Mouse (Mus musculus) megakaryocyte progenitor cell, adult 5-6 weeks (primary cell): ENCODE data around the gene Fam20c. TPM values are rescaled to one million over a fixed set of nuclear protein-coding genes. Genes with fewer than 3 reads are reported as not detected.

ENCODE experiments used
- total RNA-seq, 2 experiments: library from RNA; stranded (forward) in 1 of 2; stranded (reverse) in 1 of 2; fragments of 157-497, 149-512 nt in 1 of 2; fragments of 200-1000 nt in 1 of 2; gene quantifications; 2 replicates each; pipeline versions ENCODE4 v1.2.3 to v1.2.4; 2015 to 2017

Gene Fam20c
- total RNA-seq, 2 experiments from 2014 or later = 2.0 to 2.5 TPM

Other genes starting within 250 kb of the Fam20c start
- not detected in 2 replicates for gene 1700123K08Rik, start 189.8 kb upstream of the Fam20c start, total RNA-seq (2015)
- gene 1700123K08Rik, start 189.8 kb upstream of the Fam20c start, total RNA-seq (2017) = not detected in 2 replicates
- 47.1 and 48.9 TPM in 2 replicates for gene Zfp68, start 134.8 kb upstream of the Fam20c start, total RNA-seq (2015)
- gene Zfp68, start 134.8 kb upstream of the Fam20c start, total RNA-seq (2017) = 62.8 and 69.4 TPM in 2 replicates
- 6.4 and 8.2 TPM in 2 replicates for gene A430033K04Rik, start 131.7 kb upstream of the Fam20c start, total RNA-seq (2015)
- 10.0 and 13.6 TPM in 2 replicates for gene A430033K04Rik, start 131.7 kb upstream of the Fam20c start, total RNA-seq (2017)
- gene Gm5294, start 65.6 kb downstream of the Fam20c start, total RNA-seq (2015) = not detected in 2 replicates
- not detected in 2 replicates for gene Gm5294, start 65.6 kb downstream of the Fam20c start, total RNA-seq (2017)
- 0.25 and 0.71 TPM in 2 replicates for gene Pdgfa, start 242.9 kb downstream of the Fam20c start, total RNA-seq (2015)
- gene Pdgfa, start 242.9 kb downstream of the Fam20c start, total RNA-seq (2017) = 1.3 TPM in 1 of 2 replicates, not detected in the other